Mouse (Mus musculus) neural tube, embryonic 13.5 days (tissue): Measurements from ENCODE around the gene Carmil2. TPM values are rescaled to one million over a fixed set of nuclear protein-coding genes. Genes with fewer than 3 reads are reported as not detected.

Experiments used
- ATAC-seq: fragments of 200-750 bp; cut with Nextera tagmentation; 2 replicates; pipeline ENCODE4 v1.8.0; 2017; ENCODE audit warnings: low read depth, mild to moderate bottlenecking, moderate TSS enrichment, moderate library complexity
- H3K27ac ChIP-seq: fragments of 300-500 bp; sonication (generic); replicated peaks from 2 replicates; pipeline ENCODE4 v1.5.1; 2015; ENCODE audit warnings: moderate library complexity, mild to moderate bottlenecking, inconsistent platforms
- H3K27me3 ChIP-seq: fragments of 300-500 bp; sonication (generic); 2 replicates; pipeline ENCODE4 v1.6.1; 2015; ENCODE audit warnings: mild to moderate bottlenecking, inconsistent platforms
- H3K36me3 ChIP-seq: fragments of 300-500 bp; sonication (generic); 2 replicates; pipeline ENCODE4 v1.6.1; 2015; ENCODE audit warnings: mild to moderate bottlenecking, inconsistent platforms
- H3K4me1 ChIP-seq: fragments of 300-500 bp; sonication (generic); replicated peaks from 2 replicates; pipeline ENCODE4 v1.6.1; 2015; ENCODE audit warnings: inconsistent platforms
- H3K4me2 ChIP-seq: fragments of 300-500 bp; sonication (generic); 2 replicates; pipeline ENCODE4 v1.6.1; 2015; ENCODE audit warnings: inconsistent platforms, mild to moderate bottlenecking, moderate library complexity
- H3K4me3 ChIP-seq: fragments of 300-500 bp; sonication (generic); 2 replicates; pipeline ENCODE4 v1.5.1; 2015; ENCODE audit warnings: mild to moderate bottlenecking, inconsistent platforms
- H3K9ac ChIP-seq: fragments of 300-500 bp; sonication (generic); 2 replicates; pipeline ENCODE4 v1.6.1; 2015; ENCODE audit warnings: moderate library complexity, mild to moderate bottlenecking, inconsistent platforms
- H3K9me3 ChIP-seq: fragments of 300-500 bp; sonication (generic); 2 replicates; pipeline ENCODE4 v1.6.1; 2016; ENCODE audit warnings: inconsistent platforms
- whole genome bisulfite sequencing: fragments of 180-500 bp; shearing (Covaris S2); methylation state at CpG from one replicate; pipeline ENCODE4 v1.1.7; 2015; 5-methylcytosine and 5-hydroxymethylcytosine counted together
- polyA plus RNA-seq: library from polyadenylated mRNA; unstranded; fragments of >200 nt; fragmentation: Nextera tagmentation; extraction: Ambion mirVana; gene quantifications from 2 replicates; pipeline ENCODE4 v1.2.1, GENCODE M21; 2015

Carmil2 gene
- polyA plus RNA-seq, 1 experiment from 2014 or later = 20.2 TPM

DNA sequence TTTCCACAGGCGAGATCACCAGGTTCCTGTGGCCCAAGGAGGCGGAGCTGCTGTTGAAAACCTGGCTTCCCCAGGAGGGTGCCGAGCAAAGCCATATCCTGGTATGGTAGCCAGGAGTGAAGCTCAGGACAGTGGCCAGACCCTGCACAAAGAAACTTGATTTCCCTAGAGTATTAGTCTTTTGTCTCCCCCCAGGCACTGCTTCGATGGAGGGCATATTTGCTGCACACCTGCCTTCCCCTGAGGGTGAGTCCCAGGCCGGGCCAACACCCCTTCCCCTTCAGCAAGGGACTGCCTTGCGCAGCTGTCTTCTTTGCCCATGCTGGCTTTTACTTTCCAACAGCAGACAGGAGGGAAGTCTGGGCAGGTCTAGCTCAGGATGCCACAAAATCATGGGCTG is 477 bp downstream of the Carmil2 start:
- Histone ChIP-seq H3K4me2 (no peak overlapping the region), H3K4me1 (peaks cover 7% of the 10 kb centered on the region; the same call in 1 of the 2 replicates), H3K4me3 (no peak overlapping the region), H3K27ac (no peak overlapping the region), H3K36me3 (peaks cover 30% of the 10 kb centered on the region), H3K9me3 (no peaks in the 10 kb centered on the region), H3K9ac (no peak overlapping the region), H3K27me3 (no peaks in the 10 kb centered on the region)
- no peak for ATAC-seq
- 65% methylated on average over 6 of the region's 6 CpGs for WGBS

DNA sequence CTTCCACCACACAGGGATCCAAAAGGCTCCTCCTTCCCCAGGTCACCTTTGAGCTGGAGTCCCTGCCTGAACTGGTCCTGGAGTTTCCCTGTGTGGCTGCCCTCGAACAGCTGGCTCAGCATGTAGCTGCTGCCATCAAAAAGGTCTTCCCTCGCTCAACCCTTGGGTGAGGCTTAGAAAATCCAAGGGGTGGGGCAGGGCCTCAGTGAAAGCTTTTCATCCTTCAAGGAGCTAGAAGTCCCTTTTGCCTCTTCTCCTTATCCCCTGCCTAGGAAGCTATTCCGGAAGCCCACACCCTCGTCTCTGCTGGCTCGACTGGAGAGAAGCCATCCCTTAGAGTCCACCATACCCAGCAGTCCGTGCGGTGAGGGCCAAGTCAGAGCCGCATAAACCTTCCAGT is 1.4 kb downstream of the Carmil2 start:
- Histone ChIP-seq H3K4me1 (peaks cover 7% of the 10 kb centered on the region; the same call in 1 of the 2 replicates), H3K9ac (no peak overlapping the region), H3K9me3 (no peaks in the 10 kb centered on the region), H3K36me3 (peaks cover 21% of the 10 kb centered on the region), H3K27ac (no peak overlapping the region), H3K4me2 (no peak overlapping the region), H3K27me3 (no peaks in the 10 kb centered on the region), H3K4me3 (no peak overlapping the region)
- no peak for ATAC-seq
- 71% methylated on average over 8 of the region's 8 CpGs for WGBS

DNA sequence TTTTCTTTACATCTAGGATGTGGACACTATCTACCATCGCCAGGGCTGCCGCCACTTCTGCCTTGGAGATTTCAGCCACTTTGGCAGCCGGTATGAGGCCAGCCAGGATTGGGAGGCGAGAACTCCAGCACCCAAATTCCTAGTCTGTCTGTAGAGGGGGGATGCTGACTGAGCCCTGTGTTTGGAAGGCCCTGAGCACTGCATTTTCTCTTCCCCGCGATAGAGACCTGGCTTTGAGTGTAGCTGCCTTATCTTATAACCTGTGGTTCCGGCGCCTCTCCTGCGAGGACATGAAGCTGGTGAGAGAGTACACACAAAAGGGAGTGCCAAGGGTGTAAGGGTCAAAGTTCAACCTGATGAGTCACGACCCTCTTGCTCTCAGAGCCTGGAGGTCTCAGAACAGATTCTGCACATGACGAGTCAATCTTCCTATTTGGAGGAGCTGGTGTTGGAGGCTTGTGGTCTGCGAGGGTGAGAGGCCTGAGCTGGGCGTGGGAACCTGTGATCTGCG is 2.2 kb downstream of the Carmil2 start:
- ATAC-seq = no peak

DNA sequence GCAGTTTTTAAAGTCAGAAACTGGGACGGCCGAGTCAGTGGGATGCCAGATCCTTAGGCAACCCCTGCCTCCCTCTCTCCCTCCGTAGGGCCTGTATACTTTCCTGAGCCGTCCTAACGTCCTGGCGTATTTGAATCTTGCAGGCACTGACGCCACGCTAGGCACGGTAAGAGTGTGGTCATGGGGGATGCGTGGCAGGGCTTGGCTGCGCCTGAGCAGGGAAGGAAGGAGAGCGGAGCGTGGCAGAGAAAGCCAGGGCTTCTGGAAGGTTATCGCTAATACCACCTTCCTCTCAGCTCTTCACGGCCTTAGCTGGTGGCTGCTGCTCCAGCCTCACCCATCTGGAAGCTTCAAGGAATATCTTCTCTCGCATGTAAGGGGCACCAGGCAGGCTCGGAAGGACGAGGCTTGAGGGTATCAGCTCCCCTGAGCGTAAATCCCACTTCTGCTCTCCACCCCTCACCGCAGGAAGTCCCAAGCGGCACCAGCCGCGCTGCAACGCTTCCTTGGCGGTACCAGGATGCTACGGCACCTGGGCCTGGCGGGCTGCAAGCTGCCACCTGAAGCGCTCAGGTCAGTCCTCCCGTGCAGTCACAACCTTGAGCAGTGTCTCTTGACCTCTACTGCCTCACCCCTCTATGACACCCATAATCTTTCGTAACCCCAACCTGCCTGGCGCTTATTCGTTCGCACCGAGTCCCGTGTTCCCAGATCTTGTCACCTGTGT is 3.3 kb downstream of the Carmil2 start:
- H3K9me3 ChIP-seq = no peaks in the 10 kb centered on the region
- peaks cover 15% of the 10 kb centered on the region for H3K4me1 ChIP-seq
- H3K4me3 ChIP-seq = no peak overlapping the region
- peaks cover 5% of the 10 kb centered on the region; the same call in 1 of the 2 replicates for H3K36me3 ChIP-seq
- no peak overlapping the region for H3K9ac ChIP-seq
- H3K27me3 ChIP-seq = no peaks in the 10 kb centered on the region
- H3K4me2 ChIP-seq = no peak overlapping the region
- H3K27ac ChIP-seq = no peak overlapping the region
- 67% methylated on average over 35 of the region's 35 CpGs for WGBS
- ATAC-seq = no peak

More for the DNA sequence above, 2.2 kb downstream of the Carmil2 start:
- Histone ChIP-seq H3K4me1 (peaks cover 7% of the 10 kb centered on the region; the same call in 1 of the 2 replicates), H3K4me3 (no peak overlapping the region), H3K27me3 (no peaks in the 10 kb centered on the region), H3K4me2 (no peak overlapping the region), H3K27ac (no peak overlapping the region), H3K9me3 (no peaks in the 10 kb centered on the region), H3K36me3 (peaks cover 17% of the 10 kb centered on the region), H3K9ac (no peak overlapping the region)
- 75% methylated on average over 14 of the region's 14 CpGs for WGBS

DNA sequence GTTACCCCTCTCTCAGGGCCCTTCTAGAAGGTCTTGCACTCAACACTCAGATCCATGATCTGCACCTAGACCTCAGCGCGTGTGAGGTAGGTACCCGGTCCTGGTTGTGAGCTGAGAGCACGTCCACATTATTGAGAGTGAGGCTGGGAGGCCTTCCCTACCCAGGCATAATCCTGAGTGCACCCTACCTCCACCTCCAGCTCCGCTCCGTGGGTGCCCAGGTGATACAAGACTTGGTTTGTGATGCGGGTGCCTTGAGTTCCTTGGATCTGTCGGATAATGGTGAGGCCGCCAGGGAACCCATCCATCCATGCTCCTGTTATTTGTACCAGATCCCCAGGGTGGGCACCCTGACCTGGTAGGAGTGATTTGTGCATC is 3.9 kb downstream of the Carmil2 start:
- Histone ChIP-seq H3K9me3 (no peaks in the 10 kb centered on the region), H3K4me2 (no peak overlapping the region), H3K36me3 (0 out of 2 replicates have a peak, but pooled peaks cover 4% of the 10 kb centered on the region), H3K4me1 (peaks cover 20% of the 10 kb centered on the region), H3K4me3 (no peak overlapping the region), H3K9ac (no peak overlapping the region), H3K27ac (no peak overlapping the region), H3K27me3 (no peaks in the 10 kb centered on the region)
- WGBS = 88% methylated on average over 9 of the region's 9 CpGs
- no peak for ATAC-seq

DNA sequence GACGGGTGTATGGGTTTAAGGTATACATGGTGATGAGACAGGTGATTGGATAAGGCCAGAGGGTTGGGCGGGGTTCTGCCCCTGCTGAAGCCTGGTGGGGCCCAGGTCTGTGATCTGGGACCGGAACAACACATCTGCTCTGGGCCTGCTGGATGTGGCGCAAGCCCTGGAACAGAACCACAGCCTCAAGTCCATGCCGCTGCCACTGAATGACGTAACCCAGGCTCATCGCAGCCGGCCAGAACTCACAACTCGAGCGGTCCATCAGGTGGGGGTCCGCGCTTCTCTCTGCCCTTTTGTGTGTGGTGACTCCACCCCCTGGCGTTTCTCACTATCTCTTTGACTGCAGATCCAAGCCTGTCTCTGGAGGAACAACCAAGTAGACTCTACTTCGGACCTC is 4.9 kb downstream of the Carmil2 start:
- H3K4me1 ChIP-seq = peaks cover 25% of the 10 kb centered on the region
- H3K9me3 ChIP-seq = no peaks in the 10 kb centered on the region
- H3K27me3 ChIP-seq = no peaks in the 10 kb centered on the region
- ATAC-seq = no peak
- peaks cover 12% of the 10 kb centered on the region for H3K36me3 ChIP-seq
- WGBS = 87% methylated on average over 14 of the region's 14 CpGs
- no peak overlapping the region for H3K27ac ChIP-seq
- no peak overlapping the region for H3K4me2 ChIP-seq
- H3K9ac ChIP-seq = no peak overlapping the region
- H3K4me3 ChIP-seq = no peak overlapping the region

DNA sequence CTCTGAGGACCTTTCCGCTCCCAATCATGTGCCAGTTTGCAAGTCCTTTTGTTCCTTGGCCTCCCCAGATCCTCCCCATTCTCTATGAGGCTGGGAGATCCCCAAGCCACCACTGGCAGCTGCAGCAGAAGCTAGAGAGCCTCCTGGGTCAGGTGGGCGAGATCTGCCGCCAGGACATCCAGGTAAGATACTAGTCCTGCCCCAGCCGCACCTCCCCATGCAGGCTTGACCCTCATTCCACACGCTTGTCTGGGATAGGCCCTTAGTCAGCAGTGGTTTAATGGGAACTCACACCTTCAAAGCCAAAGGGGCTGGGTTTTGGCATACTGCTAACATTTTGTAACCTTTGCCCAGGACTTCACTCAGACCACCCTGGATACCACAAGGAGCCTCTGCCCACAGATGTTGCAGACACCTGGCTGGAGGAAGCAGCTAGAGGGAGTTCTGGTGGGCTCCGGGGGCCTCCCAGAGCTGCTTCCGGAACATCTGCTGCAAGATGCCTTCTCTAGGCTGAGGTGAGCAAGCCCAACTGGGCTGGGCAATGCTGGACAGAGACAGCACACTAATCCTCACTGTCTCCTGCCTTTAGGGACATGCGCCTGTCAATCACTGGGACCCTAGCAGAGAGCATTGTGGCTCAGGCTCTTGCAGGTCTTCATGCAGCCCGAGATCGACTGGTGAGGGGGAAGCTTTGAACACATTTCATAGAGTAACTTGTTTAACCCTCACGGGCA is 6.5 kb downstream of the Carmil2 start:
- no peak overlapping the region for H3K9ac ChIP-seq
- H3K27ac ChIP-seq = no peak overlapping the region
- peaks cover 28% of the 10 kb centered on the region for H3K36me3 ChIP-seq
- H3K4me3 ChIP-seq = no peak overlapping the region
- peaks cover 21% of the 10 kb centered on the region for H3K4me1 ChIP-seq
- H3K27me3 ChIP-seq = no peaks in the 10 kb centered on the region
- WGBS = 92% methylated on average over 11 of the region's 11 CpGs
- no peak for ATAC-seq
- no peaks in the 10 kb centered on the region for H3K9me3 ChIP-seq
- no peak overlapping the region for H3K4me2 ChIP-seq

DNA sequence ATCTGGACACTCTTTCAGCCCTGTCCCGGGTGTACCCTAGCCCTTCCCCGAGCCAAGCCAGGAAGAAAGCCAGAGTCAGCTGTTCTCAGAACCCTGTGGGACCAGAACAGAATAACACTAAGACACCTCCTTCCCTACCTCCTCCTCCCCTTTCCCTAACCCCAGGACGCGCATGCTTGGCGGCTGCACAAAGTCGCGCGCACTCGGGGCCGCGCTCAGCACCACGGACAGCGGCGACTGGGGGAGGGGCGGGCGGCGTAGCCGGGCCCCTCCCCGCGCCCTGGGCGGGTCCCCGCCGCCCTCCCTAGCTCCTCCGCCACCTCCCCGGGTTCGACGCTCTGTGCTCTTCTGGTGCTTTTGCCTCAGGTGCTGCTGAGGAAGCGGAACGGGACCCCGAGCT is 7.6 kb downstream of the Carmil2 start:
- peaks cover 38% of the 10 kb centered on the region for H3K36me3 ChIP-seq
- peak overlapping the region; percentile 69 for H3K4me3 ChIP-seq
- no peaks in the 10 kb centered on the region for H3K9me3 ChIP-seq
- peak overlapping the region; percentile 82 for H3K4me2 ChIP-seq
- H3K27ac ChIP-seq = peak overlapping the region; percentile 92
- no peaks in the 10 kb centered on the region for H3K27me3 ChIP-seq
- H3K9ac ChIP-seq = peak overlapping the region; percentile 89
- H3K4me1 ChIP-seq = peaks cover 21% of the 10 kb centered on the region
- WGBS = 2% methylated on average over 21 of the region's 30 CpGs
- peak; percentile 75 for ATAC-seq

DNA sequence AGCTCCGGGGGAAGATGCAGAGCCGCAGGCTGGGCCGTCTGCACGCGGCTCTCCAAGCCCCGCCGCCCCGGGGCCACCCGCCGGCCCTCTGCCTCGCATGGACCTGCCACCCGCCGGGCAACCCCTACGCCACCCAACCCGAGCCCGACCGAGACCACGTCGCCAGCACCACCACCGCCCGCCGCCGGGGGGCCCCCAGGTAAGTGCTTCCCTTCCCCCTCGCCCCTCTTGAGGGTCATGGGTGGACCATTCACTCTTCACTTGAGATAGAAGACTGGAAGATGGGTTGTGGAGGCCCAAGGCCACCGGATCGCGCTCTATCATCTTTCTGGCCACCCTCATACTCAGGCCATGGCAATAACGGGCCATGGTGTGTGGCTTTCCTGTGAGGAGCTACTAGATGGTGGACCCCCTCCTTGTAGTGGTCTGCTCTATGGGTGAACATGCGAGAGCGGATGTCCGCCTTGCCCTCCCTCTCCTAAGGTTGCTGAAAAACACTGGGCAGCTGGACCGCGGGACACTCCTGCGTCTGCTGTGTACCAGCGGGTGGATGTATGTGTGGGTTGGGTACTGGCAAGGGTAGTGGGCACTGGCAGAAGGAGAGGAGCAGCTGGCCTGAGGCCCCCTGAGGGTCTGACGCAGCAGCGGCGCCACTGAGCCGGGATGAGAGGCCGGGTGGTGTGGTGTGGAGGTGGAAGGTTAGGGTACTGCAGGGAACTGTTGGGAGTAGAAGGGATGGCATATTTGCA is 8.2 kb downstream of the Carmil2 start:
- Histone ChIP-seq H3K4me2 (peak overlapping the region; percentile 82), H3K4me1 (peaks cover 21% of the 10 kb centered on the region), H3K4me3 (peak overlapping the region; percentile 69), H3K36me3 (peaks cover 41% of the 10 kb centered on the region), H3K27me3 (no peaks in the 10 kb centered on the region), H3K27ac (peak overlapping the region; percentile 92), H3K9me3 (no peaks in the 10 kb centered on the region), H3K9ac (peak overlapping the region; percentile 89)
- WGBS = 6% methylated on average over 40 of the region's 40 CpGs
- peak; percentile 49 for ATAC-seq

DNA sequence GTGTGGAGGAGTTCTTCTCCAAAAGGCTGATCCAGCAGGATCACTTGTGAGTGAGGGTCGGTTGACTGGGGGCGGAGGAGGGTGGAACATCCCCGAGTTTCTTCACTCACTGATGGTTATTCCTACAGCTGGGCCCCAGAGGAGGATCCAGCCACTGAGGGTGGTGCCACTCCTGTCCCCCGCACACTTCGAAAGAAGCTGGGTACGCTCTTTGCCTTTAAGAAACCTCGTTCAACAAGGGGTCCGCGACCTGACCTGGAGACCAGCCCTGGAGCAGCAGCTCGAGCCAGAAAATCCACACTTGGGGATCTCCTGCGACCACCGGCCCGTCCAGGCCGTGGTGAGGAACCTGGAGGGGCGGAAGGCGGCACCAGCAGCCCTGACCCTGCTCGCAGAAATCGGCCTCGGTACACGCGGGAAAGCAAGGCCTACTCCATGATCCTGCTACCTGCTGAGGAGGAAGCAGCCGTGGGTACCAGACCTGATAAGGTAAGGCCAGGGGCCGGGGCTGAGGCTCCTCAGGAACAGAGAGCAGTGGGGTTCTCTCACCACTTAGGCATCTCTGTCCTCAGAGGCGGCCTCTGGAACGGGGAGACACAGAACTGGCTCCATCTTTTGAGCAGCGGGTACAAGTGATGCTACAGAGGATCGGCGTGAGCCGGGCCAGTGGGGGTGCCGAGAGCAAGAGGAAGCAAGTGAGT is 9.2 kb downstream of the Carmil2 start:
- Histone ChIP-seq H3K36me3 (peaks cover 41% of the 10 kb centered on the region), H3K27ac (peak overlapping the region; percentile 92; the same call in 1 of the 2 replicates), H3K4me3 (peak overlapping the region; percentile 69), H3K4me1 (peaks cover 30% of the 10 kb centered on the region), H3K9ac (peak overlapping the region; percentile 89), H3K9me3 (no peaks in the 10 kb centered on the region), H3K4me2 (peak overlapping the region; percentile 82), H3K27me3 (no peaks in the 10 kb centered on the region)
- no peak for ATAC-seq
- WGBS = 85% methylated on average over 30 of the region's 30 CpGs

DNA sequence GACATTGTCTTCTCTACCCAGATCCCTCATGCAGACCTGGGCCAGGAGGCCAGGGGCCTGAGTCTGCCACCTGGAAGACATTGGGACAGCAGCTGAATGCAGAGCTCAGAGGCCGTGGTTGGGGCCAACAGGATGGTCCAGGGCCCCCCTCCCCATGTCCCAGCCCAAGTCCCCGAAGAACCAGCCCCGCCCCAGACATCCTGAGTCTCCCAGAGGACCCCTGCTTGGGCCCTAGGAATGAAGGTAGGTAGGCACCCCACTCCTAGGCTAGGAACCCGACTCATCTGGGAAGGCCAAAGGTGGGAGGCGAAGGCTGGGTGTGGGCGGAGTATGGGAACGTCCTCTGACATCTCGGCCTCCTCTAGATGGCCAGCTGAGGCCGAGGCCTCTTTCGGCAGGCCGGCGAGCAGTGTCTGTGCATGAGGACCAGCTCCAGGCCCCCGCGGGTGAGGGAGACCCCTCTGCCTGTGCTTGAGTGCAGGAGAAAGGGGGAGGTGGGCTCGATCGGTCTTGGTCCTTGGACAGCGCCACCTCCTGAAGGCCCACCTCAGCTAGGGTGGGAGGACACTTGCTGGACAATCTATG is 11.2 kb downstream of the Carmil2 start:
- no peak overlapping the region for H3K4me3 ChIP-seq
- no peak for ATAC-seq
- H3K4me2 ChIP-seq = no peak overlapping the region
- peaks cover 41% of the 10 kb centered on the region for H3K36me3 ChIP-seq
- whole genome bisulfite sequencing = 90% methylated on average over 17 of the region's 17 CpGs
- H3K4me1 ChIP-seq = peaks cover 40% of the 10 kb centered on the region
- no peak overlapping the region for H3K27ac ChIP-seq
- no peaks in the 10 kb centered on the region for H3K27me3 ChIP-seq
- no peaks in the 10 kb centered on the region for H3K9me3 ChIP-seq
- H3K9ac ChIP-seq = no peak overlapping the region
